In genomic region chr10:29554365-29554764, GRCm38 (mm10) we compare ENCODE assay signal across 17 mouse cellular contexts. TPM values are rescaled to one million over a fixed set of nuclear protein-coding genes. Genes with fewer than 3 reads are reported as not detected.
DNase-seq lines count a peak whose midpoint lies in the region; ATAC-seq and TF ChIP-seq lines count a peak whose summit lies in the region.
"Had no signal": no experiment of that assay in that cellular context is flagged by ENCODE, and none has a peak within 500 bp of the region (broad histone marks: within the 10 kb centered on the region; RNA-seq: fewer than 3 reads in every experiment).

No protein-coding gene starts in this region.

- WGBS in lung, adult 2 months, result 21% methylated on average over 2 of the region's 2 CpGs
- 16% methylated on average over 2 of the region's 2 CpGs for WGBS in lung, embryonic 15.5 days

- no peak for TF ChIP-seq POLR2A in lung, adult 2 months (IDR thresholded peaks at IDR 0.05; ENCODE audit: borderline replicate concordance, extremely low read depth, low read depth, low read length)

- no peaks in the 10 kb centered on the region for H3K4me1 ChIP-seq in lung, adult 2 months (ENCODE audit: control insufficient read depth, insufficient read depth, low read length)
- H3K4me1 ChIP-seq in lung, embryonic 15.5 days, result no peaks in the 10 kb centered on the region
- H3K4me1 ChIP-seq: embryonic facial prominence, embryonic 15.5 days; intestine, embryonic 15.5 days; midbrain, embryonic 12.5 days had no signal

- no peak overlapping the region for H3K4me2 ChIP-seq in lung, embryonic 15.5 days
- H3K4me2 ChIP-seq: embryonic facial prominence, embryonic 15.5 days; intestine, embryonic 15.5 days; midbrain, embryonic 12.5 days had no signal

- no peaks in the 10 kb centered on the region for H3K36me3 ChIP-seq in lung, embryonic 15.5 days
- H3K36me3 ChIP-seq: embryonic facial prominence, embryonic 15.5 days; G1E; intestine, embryonic 15.5 days; midbrain, embryonic 12.5 days had no signal

- DNase-seq in embryo, embryonic 9.5 days (ENCODE audit: extremely low spot score), result peak; percentile 7
- DNase-seq in embryo, embryonic 11 days, result no peak
- peak; percentile 18 to 42 for DNase-seq in lung, adult 18-20 months
- no peak for DNase-seq in lung, adult 2 months
- DNase-seq in retina, postnatal 1 day, result no peak
- no peak for DNase-seq in frontal cortex, postnatal 10 days (ENCODE audit: low spot score in 2 of 2)
- no peak for DNase-seq in frontal cortex, postnatal 14 days (ENCODE audit: low spot score in 2 of 2)
- DNase-seq: B cell, adult 2 months; cerebellum, postnatal 14 days; heart, postnatal 36 days; left cerebral cortex, postnatal 4 days; liver, postnatal 0 days had no signal

- H3K9ac ChIP-seq in lung, embryonic 15.5 days, result no peak overlapping the region
- H3K9ac ChIP-seq: embryonic facial prominence, embryonic 15.5 days; intestine, embryonic 15.5 days; liver, postnatal 0 days; midbrain, embryonic 12.5 days had no signal

- no peak overlapping the region for H3K4me3 ChIP-seq in lung, adult 2 months (replicated peaks; ENCODE audit: extremely low read depth, low read depth, low read length)
- H3K4me3 ChIP-seq in lung, embryonic 15.5 days, result no peak overlapping the region
- H3K4me3 ChIP-seq: embryonic facial prominence, embryonic 15.5 days; intestine, embryonic 15.5 days; midbrain, embryonic 12.5 days had no signal

- ATAC-seq in lung, embryonic 15.5 days (ENCODE audit: borderline replicate concordance, extremely low read depth, low FRiP score, low TSS enrichment), result peak; percentile 78; the same call in 1 of the 2 replicates
- ATAC-seq: intestine, embryonic 15.5 days; liver, postnatal 0 days had no signal

- H3K27ac ChIP-seq in lung, embryonic 15.5 days, result no peak overlapping the region
- H3K27ac ChIP-seq: embryonic facial prominence, embryonic 15.5 days; intestine, embryonic 15.5 days; midbrain, embryonic 12.5 days had no signal

- H3K9me3 ChIP-seq in lung, embryonic 15.5 days, result no peaks in the 10 kb centered on the region
- H3K9me3 ChIP-seq: embryonic facial prominence, embryonic 15.5 days; G1E; intestine, embryonic 15.5 days; midbrain, embryonic 12.5 days had no signal

- no peak for TF ChIP-seq CTCF in lung, adult 2 months (IDR thresholded peaks at IDR 0.05; ENCODE audit: insufficient read depth, low read length)

- H3K27me3 ChIP-seq in lung, embryonic 15.5 days, result no peaks in the 10 kb centered on the region
- H3K27me3 ChIP-seq: embryonic facial prominence, embryonic 15.5 days; intestine, embryonic 15.5 days; midbrain, embryonic 12.5 days had no signal

RNA-seq across cellular contexts. Expression of gene Rspo3, which starts 18.7 kb away (rescaled TPM):
- polyA plus RNA-seq in lung, adult 2 months (2012; rRNA removed), result 0.43 and 0.71 TPM in 2 replicates
- polyA plus RNA-seq in lung, embryonic 15.5 days (2015; fragmentation: Nextera tagmentation; extraction: Ambion mirVana), result 1.7 and 2.0 TPM in 2 replicates

Comparison
In these comparisons a context has a peak if more than half of its experiments do, and no peak if none do; other contexts are left out.
1. DNase-seq: peak in embryo, embryonic 9.5 days (single experiment) and lung, adult 18-20 months (2 of 2); none in embryo, embryonic 11 days (single experiment), lung, adult 2 months (single experiment), retina, postnatal 1 day (single experiment), frontal cortex, postnatal 10 days (0 of 2) and frontal cortex, postnatal 14 days (0 of 2).